Mouse (Mus musculus) megakaryocyte, embryonic 14.5 days (primary cell): ENCODE measurements around the gene Naa16.

Experiments used
- FLI1 ChIP-seq: IDR thresholded peaks from 2 replicates; pipeline ENCODE4 v1.6.1; 2012; ENCODE audit warnings: low read length, inconsistent platforms, mixed read lengths
- GATA1 ChIP-seq: IDR thresholded peaks from 3 replicates; pipeline ENCODE4 v1.6.1; 2012; ENCODE audit warnings: mixed read lengths, low read length, inconsistent platforms, borderline replicate concordance

- TF ChIP-seq GATA1 (no peak), FLI1 (no peak)
Measured at GRCm38 (mm10) chr14:79296836-79297235, 93.7 kb downstream of the Naa16 start.
